Mouse (Mus musculus) leukemia stem cell, adult 10-12 weeks (primary cell): ENCODE results near the gene Gm9044. TPM values are rescaled to one million over a fixed set of nuclear protein-coding genes. Genes with fewer than 3 reads are reported as not detected.

Experiments used
- polyA plus RNA-seq: library from polyadenylated mRNA; stranded (reverse); fragments of >175 nt; gene quantifications from 2 replicates; pipeline ENCODE4 v1.2.3, GENCODE M21; 2012; ENCODE audit warnings: low replicate concordance

Gm9044 gene
- polyA plus RNA-seq: not detected in 2 replicates

DNA sequence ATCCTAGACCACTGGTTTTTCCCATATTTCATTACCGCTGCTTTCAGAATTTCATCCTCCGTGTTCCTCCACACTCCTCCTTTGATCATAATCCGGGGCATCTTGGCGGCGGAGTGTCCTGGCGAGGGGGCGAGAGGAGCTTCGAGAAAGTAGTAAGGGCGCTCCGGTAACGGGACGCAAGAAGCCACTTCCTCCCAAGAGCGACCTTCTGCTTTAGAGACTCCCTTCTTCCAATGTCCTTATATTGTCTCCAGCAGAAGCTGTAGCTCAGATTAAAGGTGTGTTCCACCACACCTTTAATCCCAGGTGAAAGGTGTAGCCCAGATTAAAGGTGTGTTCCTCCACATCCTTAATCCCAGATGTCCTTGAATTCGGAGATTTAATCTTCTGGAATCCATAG, at the start of gene Gm9044:
Gene Gm9044, minus strand, starts transcription at position 101 of the 400 bp plus-strand sequence.

DNA sequence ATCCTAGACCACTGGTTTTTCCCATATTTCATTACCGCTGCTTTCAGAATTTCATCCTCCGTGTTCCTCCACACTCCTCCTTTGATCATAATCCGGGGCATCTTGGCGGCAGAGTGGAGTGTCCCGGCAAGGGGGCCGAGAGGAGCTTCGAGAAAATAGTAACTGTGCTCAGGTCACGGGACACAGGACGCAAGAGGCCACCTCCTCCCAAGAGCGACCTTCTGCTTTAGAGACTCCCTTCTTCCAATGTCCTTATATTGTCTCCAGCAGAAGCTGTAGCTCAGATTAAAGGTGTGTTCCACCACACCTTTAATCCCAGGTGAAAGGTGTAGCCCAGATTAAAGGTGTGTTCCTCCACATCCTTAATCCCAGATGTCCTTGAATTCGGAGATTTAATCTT, 21.8 kb upstream of the Gm9044 start, which contains the start of gene Gm9049:
Gene Gm9049, minus strand, starts transcription at position 101 of the 400 bp plus-strand sequence.

DNA sequence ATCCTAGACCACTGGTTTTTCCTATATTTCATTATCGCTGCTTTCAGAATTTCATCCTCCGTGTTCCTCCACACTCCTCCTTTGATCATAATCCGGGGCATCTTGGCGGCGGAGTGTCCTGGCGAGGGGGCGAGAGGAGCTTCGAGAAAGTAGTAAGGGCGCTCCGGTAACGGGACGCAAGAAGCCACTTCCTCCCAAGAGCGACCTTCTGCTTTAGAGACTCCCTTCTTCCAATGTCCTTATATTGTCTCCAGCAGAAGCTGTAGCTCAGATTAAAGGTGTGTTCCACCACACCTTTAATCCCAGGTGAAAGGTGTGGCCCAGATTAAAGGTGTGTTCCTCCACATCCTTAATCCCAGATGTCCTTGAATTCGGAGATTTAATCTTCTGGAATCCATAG, 16.4 kb upstream of the Gm9044 start, which contains the start of gene Gm9048:
Gene Gm9048, minus strand, starts transcription at position 101 of the 400 bp plus-strand sequence.

DNA sequence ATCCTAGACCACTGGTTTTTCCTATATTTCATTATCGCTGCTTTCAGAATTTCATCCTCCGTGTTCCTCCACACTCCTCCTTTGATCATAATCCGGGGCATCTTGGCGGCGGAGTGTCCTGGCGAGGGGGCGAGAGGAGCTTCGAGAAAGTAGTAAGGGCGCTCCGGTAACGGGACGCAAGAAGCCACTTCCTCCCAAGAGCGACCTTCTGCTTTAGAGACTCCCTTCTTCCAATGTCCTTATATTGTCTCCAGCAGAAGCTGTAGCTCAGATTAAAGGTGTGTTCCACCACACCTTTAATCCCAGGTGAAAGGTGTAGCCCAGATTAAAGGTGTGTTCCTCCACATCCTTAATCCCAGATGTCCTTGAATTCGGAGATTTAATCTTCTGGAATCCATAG, 10.9 kb upstream of the Gm9044 start, which contains the start of gene Gm9046:
Gene Gm9046, minus strand, starts transcription at position 101 of the 400 bp plus-strand sequence.

DNA sequence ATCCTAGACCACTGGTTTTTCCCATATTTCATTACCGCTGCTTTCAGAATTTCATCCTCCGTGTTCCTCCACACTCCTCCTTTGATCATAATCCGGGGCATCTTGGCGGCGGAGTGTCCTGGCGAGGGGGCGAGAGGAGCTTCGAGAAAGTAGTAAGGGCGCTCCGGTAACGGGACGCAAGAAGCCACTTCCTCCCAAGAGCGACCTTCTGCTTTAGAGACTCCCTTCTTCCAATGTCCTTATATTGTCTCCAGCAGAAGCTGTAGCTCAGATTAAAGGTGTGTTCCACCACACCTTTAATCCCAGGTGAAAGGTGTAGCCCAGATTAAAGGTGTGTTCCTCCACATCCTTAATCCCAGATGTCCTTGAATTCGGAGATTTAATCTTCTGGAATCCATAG, 5.5 kb upstream of the Gm9044 start, which contains the start of gene Gm9045:
Gene Gm9045, minus strand, starts transcription at position 101 of the 400 bp plus-strand sequence.

DNA sequence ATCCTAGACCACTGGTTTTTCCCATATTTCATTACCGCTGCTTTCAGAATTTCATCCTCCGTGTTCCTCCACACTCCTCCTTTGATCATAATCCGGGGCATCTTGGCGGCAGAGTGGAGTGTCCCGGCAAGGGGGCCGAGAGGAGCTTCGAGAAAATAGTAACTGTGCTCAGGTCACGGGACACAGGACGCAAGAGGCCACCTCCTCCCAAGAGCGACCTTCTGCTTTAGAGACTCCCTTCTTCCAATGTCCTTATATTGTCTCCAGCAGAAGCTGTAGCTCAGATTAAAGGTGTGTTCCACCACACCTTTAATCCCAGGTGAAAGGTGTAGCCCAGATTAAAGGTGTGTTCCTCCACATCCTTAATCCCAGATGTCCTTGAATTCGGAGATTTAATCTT, 5.3 kb downstream of the Gm9044 start, which contains the start of gene Gm9040:
Gene Gm9040, minus strand, starts transcription at position 101 of the 400 bp plus-strand sequence.

DNA sequence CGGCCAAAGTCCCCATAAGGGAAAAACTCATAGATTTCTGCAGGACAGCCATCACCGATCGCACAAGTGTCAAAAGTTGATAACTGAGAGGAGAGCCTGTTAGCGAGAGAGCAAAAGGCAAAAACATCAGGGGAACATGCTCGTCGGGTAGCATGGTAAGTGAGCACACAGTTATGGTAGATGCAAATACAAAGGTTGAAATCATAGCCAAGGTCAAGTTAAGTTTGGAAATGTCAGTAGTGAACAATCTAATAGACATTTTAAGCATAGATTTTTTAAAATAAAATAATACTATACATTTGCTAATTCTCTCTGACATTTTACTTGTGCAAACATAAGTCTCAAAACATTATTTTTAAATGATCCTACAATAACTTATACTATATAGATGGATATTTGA, 37.3 kb downstream of the Gm9044 start, which contains the start of gene Iltifb:
Gene Iltifb, minus strand, starts transcription at position 101 of the 400 bp plus-strand sequence.

Other genes starting within 250 kb of the Gm9044 start
- 9.1 and 28.1 TPM in 2 replicates for gene Mdm1, start 190.6 kb downstream of the Gm9044 start, polyA plus RNA-seq
- gene Il22, start 127.5 kb downstream of the Gm9044 start, polyA plus RNA-seq: not detected in 2 replicates
- gene Gm32717, start 91.6 kb downstream of the Gm9044 start, polyA plus RNA-seq: not detected in 2 replicates
- not detected in 2 replicates for gene Gm32802, start 73.7 kb downstream of the Gm9044 start, polyA plus RNA-seq
- gene Iltifb, start 37.4 kb downstream of the Gm9044 start, polyA plus RNA-seq: not detected in 2 replicates
- gene Gm9040, start 5.4 kb downstream of the Gm9044 start, polyA plus RNA-seq: not detected in 2 replicates
- gene Gm9045, start 5.4 kb upstream of the Gm9044 start, polyA plus RNA-seq: 0.33 TPM in 1 of 2 replicates, not detected in the other
- not detected in 2 replicates for gene Gm9046, start 10.8 kb upstream of the Gm9044 start, polyA plus RNA-seq
- gene Gm9048, start 16.3 kb upstream of the Gm9044 start, polyA plus RNA-seq: not detected in 2 replicates
- gene Gm9049, start 21.7 kb upstream of the Gm9044 start, polyA plus RNA-seq: 0.33 TPM in 1 of 2 replicates, not detected in the other
- not detected in 2 replicates for gene Ifng, start 108.6 kb upstream of the Gm9044 start, polyA plus RNA-seq